8 mouse cellular contexts compared by ENCODE assay signal in genomic region chr5:23676156-23677071, GRCm38 (mm10). TPM values are rescaled to one million over a fixed set of nuclear protein-coding genes. Genes with fewer than 3 reads are reported as not detected.
DNase-seq lines count a peak whose midpoint lies in the region; ATAC-seq and TF ChIP-seq lines count a peak whose summit lies in the region.

No protein-coding gene starts in this region.

- peak; percentile 8 for DNase-seq in urinary bladder, postnatal 14 days (ENCODE audit: low spot score)
- no peak for DNase-seq in urinary bladder, postnatal 36 days (ENCODE audit: low spot score in 2 of 2)
- peak; percentile 53 for DNase-seq in cerebellum, adult 9-10 months
- peak; percentile 13 to 45 for DNase-seq in kidney, postnatal 25 days
- peak; percentile 66 for DNase-seq in lung, embryonic 14.5 days
- DNase-seq in ovary, postnatal 36 days (ENCODE audit: low spot score), result peak; percentile 55
- DNase-seq in c-Kit-positive CD71-positive TER-119-positive erythroid progenitor cells, embryonic 14.5 days (ENCODE audit: low spot score), result no peak

- H3K9me3 ChIP-seq in heart, embryonic 11.5 days (replicated peaks; ENCODE audit: control insufficient read depth, low read length), result no peaks in the 10 kb centered on the region
- H3K9me3 ChIP-seq in lung, embryonic 14.5 days (ENCODE audit: low read depth, low read length), result no peaks in the 10 kb centered on the region

- H3K36me3 ChIP-seq in heart, embryonic 11.5 days (ENCODE audit: control insufficient read depth, insufficient read depth, low read length), result no peaks in the 10 kb centered on the region
- no peaks in the 10 kb centered on the region for H3K36me3 ChIP-seq in lung, embryonic 14.5 days (ENCODE audit: insufficient read depth)

- peaks cover 5% of the 10 kb centered on the region; the same call in 1 of the 2 replicates for H3K4me1 ChIP-seq in heart, embryonic 11.5 days (ENCODE audit: control insufficient read depth, insufficient read depth, low read length)
- H3K4me1 ChIP-seq in lung, embryonic 14.5 days (ENCODE audit: insufficient read depth), result no peaks in the 10 kb centered on the region

- 10% methylated on average over 29 of the region's 41 CpGs for WGBS in heart, embryonic 11.5 days (ENCODE audit: insufficient replicate concordance)
- whole genome bisulfite sequencing in lung, embryonic 14.5 days, result 11% methylated on average over 29 of the region's 41 CpGs

- H3K27me3 ChIP-seq in heart, embryonic 11.5 days (ENCODE audit: control insufficient read depth, insufficient read depth, low read length), result no peaks in the 10 kb centered on the region
- no peaks in the 10 kb centered on the region for H3K27me3 ChIP-seq in lung, embryonic 14.5 days (ENCODE audit: insufficient read depth, low read length)

- peak overlapping the region; percentile 79 for H3K9ac ChIP-seq in heart, embryonic 11.5 days (ENCODE audit: low read depth, low read length)
- H3K9ac ChIP-seq in lung, embryonic 14.5 days, result peak overlapping the region; percentile 80

- peak overlapping the region; percentile 94 for H3K4me3 ChIP-seq in heart, embryonic 11.5 days (ENCODE audit: low read depth, low read length)
- H3K4me3 ChIP-seq in lung, embryonic 14.5 days (ENCODE audit: low read depth, low read length), result peak overlapping the region; percentile 89

- ATAC-seq in heart, embryonic 11.5 days (replicated peaks; ENCODE audit: insufficient number of reproducible peaks, low FRiP score, low TSS enrichment), result peak; percentile 52
- ATAC-seq in lung, embryonic 14.5 days (ENCODE audit: insufficient read depth), result peak; percentile 71

- H3K27ac ChIP-seq in heart, embryonic 11.5 days (ENCODE audit: low read depth, low read length), result peak overlapping the region; percentile 62
- peak overlapping the region; percentile 24; the same call in 1 of the 2 replicates for H3K27ac ChIP-seq in lung, embryonic 14.5 days (ENCODE audit: low read depth)

- TF ChIP-seq CTCF in lung, embryonic 14.5 days (IDR thresholded peaks at IDR 0.05; ENCODE audit: low read depth), result no peak

- peak overlapping the region; percentile 89 for H3K4me2 ChIP-seq in heart, embryonic 11.5 days
- H3K4me2 ChIP-seq in lung, embryonic 14.5 days, result peak overlapping the region; percentile 90

RNA-seq across cellular contexts. Expression of gene Srpk2, which starts 8.0 kb away (rescaled TPM):
- 44.0 and 46.4 TPM in 2 replicates for polyA plus RNA-seq in heart, embryonic 11.5 days (2014; fragmentation: Nextera tagmentation; extraction: Ambion mirVana)
- 49.2 and 50.2 TPM in 2 replicates for polyA plus RNA-seq in lung, embryonic 14.5 days (2014; fragmentation: Nextera tagmentation; extraction: Ambion mirVana)

Comparison
In these comparisons a context has a peak if more than half of its experiments do, and no peak if none do; other contexts are left out.
1. DNase-seq: peak in urinary bladder, postnatal 14 days (single experiment), cerebellum, adult 9-10 months (single experiment), kidney, postnatal 25 days (2 of 2), lung, embryonic 14.5 days (single experiment) and ovary, postnatal 36 days (single experiment); none in urinary bladder, postnatal 36 days (0 of 2) and c-Kit-positive CD71-positive TER-119-positive erythroid progenitor cells, embryonic 14.5 days (single experiment).